Mouse (Mus musculus) brain, embryonic 18.5 days (tissue): ENCODE results near the gene Clec3b.
A peak's percentile ranks its signal among the peaks of the same experiment; 100 is the strongest.

Experiments used
- DNase-seq: peaks from one replicate; pipeline ENCODE4 v3.0.0-alpha.2; 2012; ENCODE audit warnings: low read depth, low spot score

Gene Clec3b

GRCm38 (mm10) chr9:123150241-123151020, at the start of gene Clec3b:
Clec3b (plus strand) TSS chr9:123150946.
- DNase-seq: no peak

GRCm38 (mm10) chr9:123103425-123103824, 47.3 kb upstream of the Clec3b start:
- no peak for DNase-seq

- no peak for DNase-seq
These were observed 46.4 kb upstream of the Clec3b start for GRCm38 (mm10) chr9:123104362-123104761.

- no peak for DNase-seq
These were observed 43.6 kb upstream of the Clec3b start for GRCm38 (mm10) chr9:123107186-123107585.

- DNase-seq: no peak
These were observed 41.6 kb upstream of the Clec3b start for GRCm38 (mm10) chr9:123109188-123109587.

- no peak for DNase-seq
These were observed 39.0 kb upstream of the Clec3b start for GRCm38 (mm10) chr9:123111751-123112221.

- DNase-seq: peak; percentile 79
These were observed 37.8 kb upstream of the Clec3b start, which contains the start of the genes Zdhhc3 and Exosc7 for GRCm38 (mm10) chr9:123112805-123113521. Zdhhc3 (minus strand) TSS chr9:123113205. Exosc7 (plus strand) TSS chr9:123113215.

- DNase-seq: no peak
These were observed 36.8 kb upstream of the Clec3b start for GRCm38 (mm10) chr9:123113931-123114330.

GRCm38 (mm10) chr9:123115566-123115965, 35.2 kb upstream of the Clec3b start:
- DNase-seq: no peak

- DNase-seq: no peak
These were observed 27.7 kb upstream of the Clec3b start for GRCm38 (mm10) chr9:123123017-123123416.

GRCm38 (mm10) chr9:123123571-123124412, 27.0 kb upstream of the Clec3b start:
- DNase-seq: no peak

- no peak for DNase-seq
These were observed 26.2 kb upstream of the Clec3b start for GRCm38 (mm10) chr9:123124413-123124981.

- no peak for DNase-seq
These were observed 23.1 kb upstream of the Clec3b start for GRCm38 (mm10) chr9:123127663-123128062.

GRCm38 (mm10) chr9:123132994-123133393, 17.8 kb upstream of the Clec3b start:
- no peak for DNase-seq

- no peak for DNase-seq
These were observed 13.6 kb upstream of the Clec3b start for GRCm38 (mm10) chr9:123136953-123137682.

- no peak for DNase-seq
These were observed 11.8 kb upstream of the Clec3b start for GRCm38 (mm10) chr9:123138891-123139474.

GRCm38 (mm10) chr9:123139887-123140614, 10.7 kb upstream of the Clec3b start:
- DNase-seq: no peak

GRCm38 (mm10) chr9:123148430-123148829, 2.3 kb upstream of the Clec3b start:
- no peak for DNase-seq

- no peak for DNase-seq
These were observed 815 bp downstream of the Clec3b start for GRCm38 (mm10) chr9:123151561-123151960.

- DNase-seq: no peak
These were observed 1.3 kb downstream of the Clec3b start for GRCm38 (mm10) chr9:123152026-123152425.
